Mouse (Mus musculus) bone marrow macrophage, adult 2 months (primary cell): ENCODE measurements around the gene 4933430I17Rik.

Source experiments
- CTCF ChIP-seq: IDR thresholded peaks from 2 replicates; pipeline ENCODE4 v1.5.1; 2012; ENCODE audit warnings: low read depth, mild to moderate bottlenecking, low read length, moderate library complexity
- POLR2A ChIP-seq: IDR thresholded peaks from 2 replicates; pipeline ENCODE4 v1.6.1; 2012; ENCODE audit warnings: mild to moderate bottlenecking, low read depth, low read length, borderline replicate concordance

DNA sequence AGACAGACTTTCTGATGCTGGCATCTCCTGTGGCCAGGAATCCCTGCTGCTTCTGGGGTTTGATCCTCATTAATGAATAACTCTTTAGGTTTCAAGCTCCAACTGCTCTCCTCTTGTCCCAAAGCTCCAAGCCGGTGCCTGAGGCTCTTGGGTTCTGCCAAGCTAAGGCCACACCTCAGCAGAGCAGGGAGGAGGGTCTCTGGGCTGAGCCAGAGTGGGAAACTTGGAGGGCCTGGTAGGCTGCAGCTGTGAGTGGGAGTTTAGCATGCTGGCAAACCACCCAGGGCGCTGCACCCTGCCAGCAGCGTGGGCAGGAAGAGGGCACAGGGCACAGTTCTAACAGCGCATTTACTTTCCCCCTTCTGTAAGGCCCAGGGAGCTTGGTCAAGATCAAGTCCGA lies 16.3 kb upstream of the 4933430I17Rik start:
- TF ChIP-seq CTCF (no peak), POLR2A (no peak)
